Mouse (Mus musculus) embryonic facial prominence, embryonic 15.5 days (tissue): ENCODE measurements around the gene Gm39566. TPM values are rescaled to one million over a fixed set of nuclear protein-coding genes. Genes with fewer than 3 reads are reported as not detected.
"Not testable (repeated sequence)": the region's sequence is repeated elsewhere in the genome, so short reads cannot be mapped to it uniquely, and the experiment has no call there.

Source experiments
- ATAC-seq: fragments of 200-750 bp; cut with Nextera tagmentation; 2 replicates; pipeline ENCODE4 v1.8.0; 2017; ENCODE audit warnings: low read depth, moderate TSS enrichment; ENCODE audit not compliant: insufficient number of reproducible peaks, low FRiP score, low TSS enrichment
- H3K27ac ChIP-seq: fragments of 300-500 bp; sonication (generic); replicated peaks from 2 replicates; pipeline ENCODE4 v1.5.1; 2015; ENCODE audit warnings: mild to moderate bottlenecking, inconsistent platforms
- H3K27me3 ChIP-seq: fragments of 300-500 bp; sonication (generic); 2 replicates; pipeline ENCODE4 v1.6.1; 2015; ENCODE audit warnings: inconsistent platforms
- H3K36me3 ChIP-seq: fragments of 300-500 bp; sonication (generic); 2 replicates; pipeline ENCODE4 v1.6.1; 2015; ENCODE audit warnings: mild to moderate bottlenecking, inconsistent platforms
- H3K4me1 ChIP-seq: fragments of 300-500 bp; sonication (generic); 2 replicates; pipeline ENCODE4 v1.6.1; 2015; ENCODE audit warnings: inconsistent platforms
- H3K4me2 ChIP-seq: fragments of 300-500 bp; sonication (generic); replicated peaks from 2 replicates; pipeline ENCODE4 v1.6.1; 2015; ENCODE audit warnings: mild to moderate bottlenecking, inconsistent platforms
- H3K4me3 ChIP-seq: fragments of 300-500 bp; sonication (generic); replicated peaks from 2 replicates; pipeline ENCODE4 v1.5.1; 2015; ENCODE audit warnings: mild to moderate bottlenecking, inconsistent platforms
- H3K9ac ChIP-seq: fragments of 300-500 bp; sonication (generic); 2 replicates; pipeline ENCODE4 v1.6.1; 2015; ENCODE audit warnings: inconsistent platforms
- H3K9me3 ChIP-seq: fragments of 300-500 bp; sonication (generic); replicated peaks from 2 replicates; pipeline ENCODE4 v1.6.1; 2016; ENCODE audit warnings: inconsistent platforms
- WGBS: fragments of 180-500 bp; shearing (Covaris S2); methylation state at CpG from one replicate; pipeline ENCODE4 v1.1.7; 2015; 5-methylcytosine and 5-hydroxymethylcytosine counted together
- polyA plus RNA-seq: library from polyadenylated mRNA; unstranded; fragments of >200 nt; fragmentation: Nextera tagmentation; extraction: Ambion mirVana; gene quantifications from 2 replicates; pipeline ENCODE4 v1.2.1, GENCODE M21; 2015

Gm39566 gene
- polyA plus RNA-seq = not detected in 2 replicates

- Histone ChIP-seq H3K4me3 (no peak within 1 kb of the TSS), H3K4me1 (no peaks in the 10 kb centered on the region), H3K4me2 (no peak within 1 kb of the TSS), H3K27me3 (no peaks in the 10 kb centered on the region), H3K27ac (no peak within 1 kb of the TSS), H3K9me3 (no peaks in the 10 kb centered on the region), H3K9ac (no peak within 1 kb of the TSS), H3K36me3 (no peaks in the 10 kb centered on the region)
- WGBS = 61% methylated on average over 10 of the region's 10 CpGs
- no peak for ATAC-seq
Measured at GRCm38 (mm10) chr11:69815155-69815554, at the start of gene Gm39566. Gene Gm39566 (minus strand): TSS chr11:69815298.

DNA sequence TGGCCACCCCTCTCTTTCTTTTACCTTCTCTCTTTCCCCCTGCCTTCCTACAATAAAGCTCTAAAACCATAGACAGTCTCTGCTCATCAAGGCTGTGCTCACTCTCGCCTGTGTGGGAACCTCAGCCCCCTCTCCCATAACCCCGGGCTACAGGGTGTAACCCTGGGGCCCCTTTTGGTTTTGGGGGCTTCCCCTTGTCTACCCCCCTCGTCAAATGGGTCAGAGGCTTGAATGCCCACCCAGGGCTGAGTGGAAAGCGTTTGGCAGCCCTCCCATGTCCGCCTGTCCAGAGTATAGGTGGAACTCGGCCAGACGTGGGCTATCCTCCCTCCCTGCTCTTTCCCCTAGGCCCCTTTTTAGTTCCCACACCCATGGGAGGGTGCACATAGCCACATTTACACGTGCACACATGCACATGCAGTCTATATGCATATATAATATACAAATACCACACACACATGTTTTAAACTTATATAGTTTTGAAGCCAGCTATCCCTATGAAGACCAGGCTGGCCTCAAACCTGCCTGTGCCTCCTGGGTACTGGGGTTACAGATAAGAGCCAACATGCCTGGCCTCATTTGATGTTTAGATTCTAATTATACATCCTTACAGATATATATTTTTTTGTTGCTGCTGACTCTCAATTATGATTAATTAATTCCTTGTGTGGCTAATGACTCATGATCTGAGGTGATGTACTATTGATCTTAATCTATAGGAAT lies 49.2 kb upstream of the Gm39566 start:
- H3K27ac ChIP-seq = no peak overlapping the region
- 47% methylated on average over 8 of the region's 8 CpGs for WGBS
- no peaks in the 10 kb centered on the region for H3K9me3 ChIP-seq

GRCm38 (mm10) chr11:69863729-69864128 lies 48.6 kb upstream of the Gm39566 start:
- not testable (repeated sequence) for H3K27me3 ChIP-seq, H3K36me3 ChIP-seq, H3K4me1 ChIP-seq, ATAC-seq, H3K4me2 ChIP-seq, H3K9ac ChIP-seq, H3K9me3 ChIP-seq, H3K4me3 ChIP-seq, H3K27ac ChIP-seq
- WGBS = 76% methylated on average over 3 of the region's 3 CpGs

More for the DNA sequence above, 49.2 kb upstream of the Gm39566 start:
- H3K4me1 ChIP-seq = peaks cover 5% of the 10 kb centered on the region; the same call in 1 of the 2 replicates
- H3K36me3 ChIP-seq = no peaks in the 10 kb centered on the region
- no peak overlapping the region for H3K4me2 ChIP-seq
- no peaks in the 10 kb centered on the region for H3K27me3 ChIP-seq
- no peak for ATAC-seq
- no peak overlapping the region for H3K9ac ChIP-seq
- H3K4me3 ChIP-seq = no peak overlapping the region

DNA sequence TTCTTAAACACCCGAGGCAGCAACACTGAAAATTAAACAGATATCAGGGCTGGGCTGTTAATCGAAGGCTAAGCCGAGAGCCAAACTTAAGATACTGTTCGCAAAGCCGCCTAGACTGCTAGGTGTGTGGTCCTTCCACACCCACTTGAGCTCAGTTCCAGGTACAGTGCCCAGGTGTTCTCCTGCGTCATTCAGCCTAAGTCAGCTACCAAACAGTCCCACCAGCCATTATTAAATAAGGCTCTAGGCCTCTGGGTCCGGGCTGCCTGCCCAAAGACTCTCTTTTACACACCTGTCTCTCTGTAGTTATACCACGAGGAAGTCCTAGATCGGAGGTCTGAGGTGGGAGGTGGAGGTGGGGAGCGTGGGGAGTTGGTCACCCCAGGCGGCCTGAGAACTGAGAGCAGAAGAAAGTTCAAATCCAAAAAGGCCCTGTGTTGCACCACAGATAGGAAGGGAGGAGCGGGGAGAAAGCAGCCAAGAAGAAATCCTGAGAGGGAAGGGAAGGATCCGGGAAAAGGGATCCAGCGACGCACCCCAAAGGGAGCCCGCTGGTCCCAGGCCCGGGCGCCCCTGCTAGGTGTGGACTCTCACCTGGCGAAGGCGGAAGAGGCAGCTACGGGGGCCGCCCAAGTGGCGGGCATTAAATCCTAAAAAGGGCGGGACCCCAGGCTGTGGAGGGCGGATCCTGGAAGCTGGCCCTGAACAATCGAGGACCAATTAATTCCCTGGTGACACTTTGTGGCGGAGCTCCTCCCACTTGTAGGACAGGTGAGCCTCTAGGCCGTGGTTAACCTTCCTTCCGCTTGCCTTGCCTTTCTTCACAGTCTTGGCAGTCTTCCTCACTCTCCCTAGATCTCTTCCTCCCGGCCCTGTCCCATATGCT lies 43.3 kb upstream of the Gm39566 start, which contains the start of gene Tnk1:
Gene Tnk1, minus strand, starts transcription at position 618 of the 886 bp plus-strand sequence.
- ATAC-seq = 0 out of 2 replicates have a peak, but pooled peaks have one; percentile 40
- peak within 1 kb of the TSS; percentile 32 for H3K4me3 ChIP-seq
- no peaks in the 10 kb centered on the region for H3K36me3 ChIP-seq
- H3K9me3 ChIP-seq = no peaks in the 10 kb centered on the region
- H3K9ac ChIP-seq = 0 out of 2 replicates have a peak within 1 kb of the TSS, but pooled peaks have one; percentile 9
- H3K27ac ChIP-seq = peak within 1 kb of the TSS; percentile 82
- H3K27me3 ChIP-seq = peaks cover 16% of the 10 kb centered on the region
- peak within 1 kb of the TSS; percentile 35 for H3K4me2 ChIP-seq
- H3K4me1 ChIP-seq = peaks cover 7% of the 10 kb centered on the region; the same call in 1 of the 2 replicates
- 18% methylated on average over 30 of the region's 30 CpGs for whole genome bisulfite sequencing

GRCm38 (mm10) chr11:69855347-69855746 lies 40.2 kb upstream of the Gm39566 start:
- no peak for ATAC-seq
- Histone ChIP-seq H3K27me3 (peaks cover 16% of the 10 kb centered on the region), H3K36me3 (peaks cover 24% of the 10 kb centered on the region), H3K9me3 (no peaks in the 10 kb centered on the region), H3K27ac (no peak overlapping the region), H3K9ac (no peak overlapping the region), H3K4me1 (peaks cover 23% of the 10 kb centered on the region), H3K4me3 (no peak overlapping the region), H3K4me2 (0 out of 2 replicates have a peak overlapping the region, but pooled peaks have one; percentile 17)
- WGBS = 16% methylated on average over 16 of the region's 16 CpGs

DNA sequence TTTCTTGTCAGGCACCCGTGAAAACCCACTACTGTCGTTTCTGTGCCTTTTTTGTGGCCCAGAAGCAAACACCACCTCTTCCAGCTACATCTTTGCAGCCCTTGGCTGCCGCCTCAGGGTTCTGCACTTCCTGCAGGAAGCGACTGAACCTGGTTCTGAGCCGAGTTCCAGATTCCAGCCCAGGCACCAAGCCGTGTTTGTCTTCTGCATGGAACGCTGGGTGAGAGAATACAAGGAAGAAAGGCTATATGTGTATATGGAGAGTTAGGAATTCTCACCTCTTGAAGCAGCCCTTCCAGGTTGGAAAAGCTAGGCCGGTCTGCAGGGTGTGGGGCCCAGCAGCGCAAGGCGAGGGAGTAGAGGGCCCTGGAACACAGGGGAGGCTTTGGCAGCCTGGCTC lies 39.6 kb upstream of the Gm39566 start:
- 79% methylated on average over 10 of the region's 10 CpGs for WGBS
- peaks cover 16% of the 10 kb centered on the region for H3K27me3 ChIP-seq
- H3K4me1 ChIP-seq = peaks cover 30% of the 10 kb centered on the region
- no peak overlapping the region for H3K4me3 ChIP-seq
- H3K9me3 ChIP-seq = no peaks in the 10 kb centered on the region
- H3K27ac ChIP-seq = no peak overlapping the region
- H3K9ac ChIP-seq = no peak overlapping the region
- ATAC-seq = no peak
- no peak overlapping the region for H3K4me2 ChIP-seq
- H3K36me3 ChIP-seq = peaks cover 31% of the 10 kb centered on the region

- Histone ChIP-seq H3K4me3 (no peak overlapping the region), H3K4me2 (no peak overlapping the region), H3K9ac (no peak overlapping the region), H3K9me3 (no peaks in the 10 kb centered on the region), H3K27ac (no peak overlapping the region), H3K27me3 (peaks cover 14% of the 10 kb centered on the region), H3K36me3 (peaks cover 38% of the 10 kb centered on the region), H3K4me1 (peaks cover 36% of the 10 kb centered on the region)
- no peak for ATAC-seq
- WGBS = 69% methylated on average over 7 of the region's 7 CpGs
Measured at GRCm38 (mm10) chr11:69853994-69854393, 38.9 kb upstream of the Gm39566 start.

DNA sequence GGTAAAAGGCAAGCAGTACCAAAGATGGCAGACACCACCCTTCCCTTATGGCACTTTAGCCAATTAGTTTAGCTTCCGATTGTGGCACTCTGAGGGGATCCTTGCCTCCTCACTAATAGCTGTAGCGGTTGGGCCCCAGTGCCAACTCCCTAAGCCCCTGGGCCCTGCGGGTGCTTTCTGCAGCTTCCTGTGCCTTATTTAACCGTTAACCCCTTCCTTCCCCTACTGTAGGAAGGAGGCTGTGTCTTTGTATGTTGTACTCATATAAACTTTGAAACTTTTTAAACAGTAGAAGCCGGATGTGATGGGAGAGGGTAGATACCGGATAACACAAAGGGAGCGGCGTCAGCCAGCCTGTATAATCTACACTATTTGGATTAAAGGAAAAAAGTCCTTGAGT lies 35.7 kb upstream of the Gm39566 start:
- Histone ChIP-seq H3K9me3 (no peaks in the 10 kb centered on the region), H3K9ac (no peak overlapping the region), H3K4me3 (no peak overlapping the region), H3K27me3 (no peaks in the 10 kb centered on the region), H3K36me3 (peaks cover 50% of the 10 kb centered on the region), H3K4me2 (no peak overlapping the region), H3K4me1 (peaks cover 52% of the 10 kb centered on the region), H3K27ac (no peak overlapping the region)
- ATAC-seq = no peak
- 61% methylated on average over 8 of the region's 8 CpGs for WGBS

DNA sequence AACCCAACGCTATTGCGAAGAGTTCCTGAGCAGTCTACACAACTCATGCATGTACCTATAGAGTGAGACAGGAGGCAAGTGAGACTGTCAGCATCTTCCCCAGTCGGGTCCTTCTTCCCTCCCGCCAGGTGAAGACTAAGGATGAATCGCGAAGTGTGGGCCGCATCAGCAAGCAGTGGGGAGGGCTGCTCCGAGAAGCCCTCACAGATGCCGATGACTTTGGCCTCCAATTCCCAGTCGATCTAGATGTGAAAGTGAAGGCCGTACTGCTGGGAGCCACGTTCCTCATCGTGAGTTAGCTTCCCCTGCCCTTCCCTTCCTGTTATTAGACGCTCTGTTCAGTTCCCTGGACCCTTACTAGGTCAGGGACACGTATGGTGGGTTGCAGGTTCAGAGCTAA lies 34.8 kb upstream of the Gm39566 start:
- ATAC-seq = no peak
- no peak overlapping the region for H3K9ac ChIP-seq
- no peak overlapping the region for H3K4me3 ChIP-seq
- no peaks in the 10 kb centered on the region for H3K27me3 ChIP-seq
- no peak overlapping the region for H3K4me2 ChIP-seq
- peaks cover 53% of the 10 kb centered on the region for H3K4me1 ChIP-seq
- H3K27ac ChIP-seq = no peak overlapping the region
- peaks cover 50% of the 10 kb centered on the region for H3K36me3 ChIP-seq
- WGBS = 90% methylated on average over 15 of the region's 15 CpGs
- H3K9me3 ChIP-seq = no peaks in the 10 kb centered on the region

- no peaks in the 10 kb centered on the region for H3K27me3 ChIP-seq
- no peak overlapping the region for H3K9ac ChIP-seq
- no peak overlapping the region for H3K4me2 ChIP-seq
- no peaks in the 10 kb centered on the region for H3K9me3 ChIP-seq
- H3K4me3 ChIP-seq = no peak overlapping the region
- 82% methylated on average over 9 of the region's 9 CpGs for WGBS
- H3K36me3 ChIP-seq = peaks cover 50% of the 10 kb centered on the region
- H3K27ac ChIP-seq = no peak overlapping the region; the same call in 1 of the 2 replicates
- ATAC-seq = no peak
- peaks cover 53% of the 10 kb centered on the region for H3K4me1 ChIP-seq
Measured at GRCm38 (mm10) chr11:69849128-69849527, 34.0 kb upstream of the Gm39566 start.

- H3K4me1 ChIP-seq = peaks cover 51% of the 10 kb centered on the region
- H3K4me3 ChIP-seq = peak overlapping the region; percentile 68
- no peak overlapping the region for H3K27ac ChIP-seq
- no peaks in the 10 kb centered on the region for H3K9me3 ChIP-seq
- H3K4me2 ChIP-seq = peak overlapping the region; percentile 80
- ATAC-seq = no peak
- peaks cover 50% of the 10 kb centered on the region for H3K36me3 ChIP-seq
- WGBS = 94% methylated on average over 6 of the region's 6 CpGs
- no peaks in the 10 kb centered on the region for H3K27me3 ChIP-seq
- H3K9ac ChIP-seq = no peak overlapping the region
Measured at GRCm38 (mm10) chr11:69848021-69848420, 32.9 kb upstream of the Gm39566 start.
